Mouse (Mus musculus) CH12.LX (cell line): ENCODE data around the gene Zfp618.

Experiments used
- CHD2 ChIP-seq: IDR thresholded peaks from 2 replicates; pipeline ENCODE4 v1.6.1; 2011; ENCODE audit warnings: low read length, improper control_type of control experiment
- CTCF ChIP-seq, 2 experiments: IDR thresholded peaks in 1 of 2; conservative IDR thresholded peaks in 1 of 2; 2 replicates each; pipeline ENCODE4 v1.5.1; 2011 to 2012; ENCODE audit warnings: low read depth in 2 of 2, low read length in 2 of 2, improper control_type of control experiment in 1 of 2, inconsistent platforms in 1 of 2, mild to moderate bottlenecking in 1 of 2, moderate library complexity in 1 of 2
- KAT2A ChIP-seq: IDR thresholded peaks from 2 replicates; pipeline ENCODE4 v1.6.1; 2012; ENCODE audit warnings: low read length, improper control_type of control experiment, inconsistent platforms; ENCODE audit not compliant: insufficient replicate concordance
- MAX ChIP-seq: IDR thresholded peaks from 2 replicates; pipeline ENCODE4 v1.6.1; 2011; ENCODE audit warnings: low read length, improper control_type of control experiment
- POLR2A ChIP-seq: IDR thresholded peaks from 2 replicates; pipeline ENCODE4 v1.6.1; 2011; ENCODE audit warnings: low read depth, mild to moderate bottlenecking, improper control_type of control experiment, low read length
- USF2 ChIP-seq: conservative IDR thresholded peaks from 2 replicates; pipeline ENCODE4 v1.6.1; 2011; ENCODE audit warnings: low read depth, low read length, improper control_type of control experiment
- ZNF384 ChIP-seq: IDR thresholded peaks from 2 replicates; pipeline ENCODE4 v1.6.1; 2012; ENCODE audit warnings: low read depth, low read length, improper control_type of control experiment, inconsistent platforms

DNA sequence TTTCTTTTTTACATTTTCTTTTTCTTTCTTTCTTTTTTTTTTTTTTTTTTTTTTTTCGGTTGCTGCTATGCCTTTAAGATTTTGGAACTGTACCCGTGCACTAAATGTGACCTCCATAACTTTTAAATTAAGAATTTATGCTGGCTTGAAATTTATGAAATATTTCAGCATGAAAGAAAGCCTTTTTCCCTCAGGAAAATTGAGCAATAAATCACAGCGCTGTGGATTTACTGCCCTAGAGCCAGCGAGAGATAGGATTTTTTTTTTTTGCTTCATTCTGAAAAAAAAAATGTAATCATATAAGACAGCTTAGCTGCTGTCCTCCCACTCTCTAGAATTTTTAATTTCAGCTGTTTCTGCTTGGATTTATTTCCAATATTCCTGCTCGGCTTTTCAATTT, 92.2 kb downstream of the Zfp618 start:
- no peak for TF ChIP-seq CHD2
- TF ChIP-seq CTCF (conservative IDR thresholded peaks at IDR 0.05 in 1 of 2, IDR thresholded peaks at IDR 0.05 in 1 of 2; ENCODE audit: low read depth in 2 of 2, low read length in 2 of 2), result no peak
- TF ChIP-seq POLR2A, result no peak
- TF ChIP-seq KAT2A, result no peak
- no peak for TF ChIP-seq ZNF384
- TF ChIP-seq USF2, result no peak
- TF ChIP-seq MAX, result no peak
